Mouse (Mus musculus) forebrain, embryonic 10.5 days (tissue): ENCODE data around the gene Aunip. TPM values are rescaled to one million over a fixed set of nuclear protein-coding genes. Genes with fewer than 3 reads are reported as not detected.
A peak's percentile ranks its signal among the peaks of the same experiment; 100 is the strongest.
"Not testable (repeated sequence)": the region's sequence is repeated elsewhere in the genome, so short reads cannot be mapped to it uniquely, and the experiment has no call there.

Source experiments
- DNase-seq: peaks from one replicate; pipeline ENCODE4 v3.0.0-alpha.2; 2017; ENCODE audit warnings: low spot score; ENCODE audit errors: extremely low spot score
- H3K27ac ChIP-seq: fragments of 300-500 bp; sonication (generic); 2 replicates; pipeline ENCODE4 v1.5.1; 2016; ENCODE audit warnings: mild to moderate bottlenecking
- H3K27me3 ChIP-seq: fragments of 300-500 bp; sonication (generic); 2 replicates; pipeline ENCODE4 v1.6.1; 2016; ENCODE audit warnings: mild to moderate bottlenecking; ENCODE audit not compliant: poor library complexity, severe bottlenecking
- H3K36me3 ChIP-seq: fragments of 300-500 bp; sonication (generic); replicated peaks from 2 replicates; pipeline ENCODE4 v1.6.1; 2016; ENCODE audit warnings: mild to moderate bottlenecking, moderate library complexity
- H3K4me1 ChIP-seq: fragments of 300-500 bp; sonication (generic); 2 replicates; pipeline ENCODE4 v1.6.1; 2016
- H3K4me3 ChIP-seq: fragments of 300-500 bp; sonication (generic); 2 replicates; pipeline ENCODE4 v1.5.1; 2016; ENCODE audit warnings: mild to moderate bottlenecking, moderate library complexity
- H3K9me3 ChIP-seq: fragments of 300-500 bp; sonication (generic); 2 replicates; pipeline ENCODE4 v1.6.1; 2016; ENCODE audit warnings: mild to moderate bottlenecking, moderate library complexity
- WGBS: fragments of 180-500 bp; shearing (Covaris S2); methylation state at CpG from one replicate; pipeline ENCODE4 v1.1.7; 2016; 5-methylcytosine and 5-hydroxymethylcytosine counted together
- polyA plus RNA-seq: library from polyadenylated mRNA; unstranded; fragments of >200 nt; fragmentation: Nextera tagmentation; extraction: Ambion mirVana; gene quantifications from 2 replicates; pipeline ENCODE4 v1.2.1, GENCODE M21; 2016

Gene Aunip
- polyA plus RNA-seq, 1 experiment from 2014 or later, result 30.3 TPM

GRCm38 (mm10) chr4:134494161-134494560 lies 16.6 kb upstream of the Aunip start:
- H3K27me3 ChIP-seq, result peaks cover 32% of the 10 kb centered on the region
- H3K4me3 ChIP-seq, H3K9me3 ChIP-seq, H3K27ac ChIP-seq, H3K36me3 ChIP-seq, DNase-seq: not testable (repeated sequence)
- peaks cover 33% of the 10 kb centered on the region for H3K4me1 ChIP-seq
- 93% methylated on average over 6 of the region's 6 CpGs for WGBS

GRCm38 (mm10) chr4:134494780-134495545 lies 15.8 kb upstream of the Aunip start:
- Histone ChIP-seq H3K4me1 (peaks cover 33% of the 10 kb centered on the region), H3K27ac (peak overlapping the region; percentile 12; the same call in 1 of the 2 replicates), H3K9me3 (no peaks in the 10 kb centered on the region), H3K27me3 (peaks cover 32% of the 10 kb centered on the region), H3K36me3 (no peaks in the 10 kb centered on the region), H3K4me3 (no peak overlapping the region)
- no peak for DNase-seq
- 79% methylated on average over 16 of the region's 16 CpGs for WGBS

- Histone ChIP-seq H3K4me1 (peaks cover 33% of the 10 kb centered on the region), H3K27me3 (peaks cover 32% of the 10 kb centered on the region), H3K4me3 (no peak overlapping the region), H3K9me3 (no peaks in the 10 kb centered on the region), H3K27ac (no peak overlapping the region), H3K36me3 (no peaks in the 10 kb centered on the region)
- no peak for DNase-seq
- 72% methylated on average over 5 of the region's 5 CpGs for WGBS
Observed at GRCm38 (mm10) chr4:134495546-134495923, 15.3 kb upstream of the Aunip start.

- H3K4me1 ChIP-seq, result peaks cover 33% of the 10 kb centered on the region
- DNase-seq, result peak; percentile 58
- H3K4me3 ChIP-seq, result peak within 1 kb of the TSS; percentile 66
- H3K36me3 ChIP-seq, result no peaks in the 10 kb centered on the region
- peak within 1 kb of the TSS; percentile 80 for H3K27ac ChIP-seq
- no peaks in the 10 kb centered on the region for H3K9me3 ChIP-seq
- H3K27me3 ChIP-seq, result peaks cover 32% of the 10 kb centered on the region
- 3% methylated on average over 35 of the region's 35 CpGs for WGBS
Observed at GRCm38 (mm10) chr4:134496595-134497210, 14.1 kb upstream of the Aunip start, which contains the start of gene Paqr7. Gene Paqr7, plus strand, starts transcription at chr4:134496697.

GRCm38 (mm10) chr4:134497223-134497622 lies 13.6 kb upstream of the Aunip start:
- no peak for DNase-seq
- 16% methylated on average over 6 of the region's 6 CpGs for WGBS
- Histone ChIP-seq H3K4me1 (peaks cover 33% of the 10 kb centered on the region), H3K27ac (peak overlapping the region; percentile 80), H3K9me3 (no peaks in the 10 kb centered on the region), H3K27me3 (peaks cover 32% of the 10 kb centered on the region), H3K36me3 (no peaks in the 10 kb centered on the region), H3K4me3 (peak overlapping the region; percentile 66)

- Histone ChIP-seq H3K4me1 (peaks cover 33% of the 10 kb centered on the region), H3K36me3 (no peaks in the 10 kb centered on the region), H3K9me3 (no peaks in the 10 kb centered on the region), H3K4me3 (no peak overlapping the region), H3K27ac (no peak overlapping the region), H3K27me3 (peaks cover 32% of the 10 kb centered on the region)
- 86% methylated on average over 12 of the region's 12 CpGs for WGBS
- no peak for DNase-seq
Observed at GRCm38 (mm10) chr4:134497986-134498731, 12.6 kb upstream of the Aunip start.

GRCm38 (mm10) chr4:134498983-134499382 lies 11.8 kb upstream of the Aunip start:
- Histone ChIP-seq H3K27me3 (peaks cover 32% of the 10 kb centered on the region), H3K4me1 (peaks cover 33% of the 10 kb centered on the region)
- H3K9me3 ChIP-seq, H3K4me3 ChIP-seq, H3K27ac ChIP-seq, H3K36me3 ChIP-seq, DNase-seq: not testable (repeated sequence)
- WGBS, result 89% methylated on average over 6 of the region's 6 CpGs

- Histone ChIP-seq H3K4me1 (peaks cover 17% of the 10 kb centered on the region), H3K27ac (no peak overlapping the region), H3K27me3 (peaks cover 26% of the 10 kb centered on the region), H3K9me3 (no peaks in the 10 kb centered on the region), H3K36me3 (no peaks in the 10 kb centered on the region), H3K4me3 (no peak overlapping the region)
- no peak for DNase-seq
- 91% methylated on average over 6 of the region's 6 CpGs for WGBS
Observed at GRCm38 (mm10) chr4:134501095-134501494, 9.7 kb upstream of the Aunip start.

- DNase-seq, result no peak
- Histone ChIP-seq H3K27ac (no peak overlapping the region), H3K27me3 (no peaks in the 10 kb centered on the region), H3K36me3 (no peaks in the 10 kb centered on the region), H3K4me3 (no peak overlapping the region), H3K4me1 (no peaks in the 10 kb centered on the region), H3K9me3 (no peaks in the 10 kb centered on the region)
- 83% methylated on average over 4 of the region's 4 CpGs for WGBS
Observed at GRCm38 (mm10) chr4:134503686-134504357, 7.0 kb upstream of the Aunip start.

- Histone ChIP-seq H3K9me3 (no peaks in the 10 kb centered on the region), H3K4me1 (no peaks in the 10 kb centered on the region), H3K4me3 (no peak overlapping the region), H3K27me3 (no peaks in the 10 kb centered on the region), H3K27ac (no peak overlapping the region), H3K36me3 (no peaks in the 10 kb centered on the region)
- DNase-seq, result no peak
- 92% methylated on average over 4 of the region's 4 CpGs for WGBS
Observed at GRCm38 (mm10) chr4:134505303-134505789, 5.5 kb upstream of the Aunip start.

- Histone ChIP-seq H3K4me1 (peaks cover 2% of the 10 kb centered on the region; the same call in 1 of the 2 replicates), H3K9me3 (no peaks in the 10 kb centered on the region), H3K4me3 (no peak overlapping the region), H3K27me3 (no peaks in the 10 kb centered on the region), H3K36me3 (no peaks in the 10 kb centered on the region), H3K27ac (no peak overlapping the region)
- 67% methylated on average over 3 of the region's 4 CpGs for WGBS
- DNase-seq, result no peak
Observed at GRCm38 (mm10) chr4:134505966-134506594, 4.7 kb upstream of the Aunip start.

GRCm38 (mm10) chr4:134506713-134507112 lies 4.1 kb upstream of the Aunip start:
- DNase-seq, result no peak
- H3K4me1 ChIP-seq, result peaks cover 8% of the 10 kb centered on the region
- no peaks in the 10 kb centered on the region for H3K9me3 ChIP-seq
- H3K36me3 ChIP-seq, result no peaks in the 10 kb centered on the region
- WGBS, result 87% methylated on average over 19 of the region's 19 CpGs
- H3K27ac ChIP-seq, result no peak overlapping the region
- H3K4me3 ChIP-seq, result no peak overlapping the region
- H3K27me3 ChIP-seq, result no peaks in the 10 kb centered on the region
